Mouse (Mus musculus) ES-Bruce4 (cell line): ENCODE measurements at regions not wholly inside any gene's neighbourhood (a gene's known extent, or its start where the extent isn't known, plus 50 kb on each side); places are given as distances from the start of the nearest gene placed in this dataset.

Experiments used
- H3K27ac ChIP-seq: 2 replicates; pipeline ENCODE4 v1.5.1; 2012; ENCODE audit warnings: low read length, inconsistent platforms; ENCODE audit not compliant: insufficient read depth
- H3K27me3 ChIP-seq: 2 replicates; pipeline ENCODE4 v1.6.1; 2012; ENCODE audit warnings: mild to moderate bottlenecking, low read length, inconsistent platforms; ENCODE audit not compliant: control insufficient read depth, poor library complexity, insufficient read depth, severe bottlenecking
- H3K36me3 ChIP-seq: 2 replicates; pipeline ENCODE4 v1.6.1; 2012; ENCODE audit warnings: inconsistent platforms, mild to moderate bottlenecking, low read length, moderate library complexity; ENCODE audit not compliant: control insufficient read depth, poor library complexity, insufficient read depth, severe bottlenecking
- H3K4me1 ChIP-seq: one replicate; pipeline ENCODE4 v1.8.1; 2011; ENCODE audit warnings: low read length; ENCODE audit not compliant: control insufficient read depth, insufficient read depth
- H3K4me3 ChIP-seq: 2 replicates; pipeline ENCODE4 v1.5.1; 2011; ENCODE audit warnings: low read depth, mild to moderate bottlenecking, low read length
- H3K9ac ChIP-seq: 2 replicates; pipeline ENCODE4 v1.6.1; 2012; ENCODE audit warnings: low read depth, mild to moderate bottlenecking, inconsistent platforms; ENCODE audit not compliant: poor library complexity, severe bottlenecking
- H3K9me3 ChIP-seq: replicated peaks from 2 replicates; pipeline ENCODE4 v1.6.1; 2012; ENCODE audit warnings: mild to moderate bottlenecking, low read length, inconsistent platforms; ENCODE audit not compliant: control insufficient read depth, poor library complexity, insufficient read depth, severe bottlenecking
- CTCF ChIP-seq: IDR thresholded peaks from one replicate; pipeline ENCODE4 v1.8.1; 2011; ENCODE audit warnings: low read depth, low read length
- EP300 ChIP-seq: IDR thresholded peaks from 2 replicates; pipeline ENCODE4 v1.6.1; 2011; ENCODE audit warnings: low read depth, low read length; ENCODE audit not compliant: insufficient read depth
- POLR2A ChIP-seq: IDR thresholded peaks from one replicate; pipeline ENCODE4 v1.8.1; 2011; ENCODE audit warnings: low read length; ENCODE audit not compliant: insufficient read depth

GRCm38 (mm10) chr4:106162551-106162950, 153.5 kb upstream of the Usp24 start:
- Histone ChIP-seq H3K9ac (no peak overlapping the region), H3K27me3 (no peaks in the 10 kb centered on the region; the same call in 1 of the 2 replicates), H3K9me3 (no peaks in the 10 kb centered on the region), H3K4me1 (no peaks in the 10 kb centered on the region), H3K36me3 (no peaks in the 10 kb centered on the region), H3K4me3 (no peak overlapping the region), H3K27ac (no peak overlapping the region)
- TF ChIP-seq POLR2A: no peak
- TF ChIP-seq EP300: no peak
- no peak for TF ChIP-seq CTCF

GRCm38 (mm10) chr4:106163220-106163619, 152.8 kb upstream of the Usp24 start:
- Histone ChIP-seq H3K9me3 (no peaks in the 10 kb centered on the region), H3K27ac (no peak overlapping the region), H3K4me3 (no peak overlapping the region), H3K9ac (no peak overlapping the region), H3K27me3 (no peaks in the 10 kb centered on the region; the same call in 1 of the 2 replicates), H3K36me3 (no peaks in the 10 kb centered on the region), H3K4me1 (no peaks in the 10 kb centered on the region)
- no peak for TF ChIP-seq POLR2A
- TF ChIP-seq CTCF: no peak
- no peak for TF ChIP-seq EP300

GRCm38 (mm10) chr4:106167716-106168115, 148.3 kb upstream of the Usp24 start:
- H3K27ac ChIP-seq: no peak overlapping the region

GRCm38 (mm10) chr4:106168741-106169140, 147.3 kb upstream of the Usp24 start:
- Histone ChIP-seq H3K9me3 (no peaks in the 10 kb centered on the region), H3K4me3 (no peak overlapping the region), H3K4me1 (no peaks in the 10 kb centered on the region), H3K9ac (no peak overlapping the region), H3K27me3 (no peaks in the 10 kb centered on the region), H3K36me3 (no peaks in the 10 kb centered on the region), H3K27ac (no peak overlapping the region)
- TF ChIP-seq CTCF (no peak), POLR2A (no peak), EP300 (no peak)

More at GRCm38 (mm10) chr4:106167716-106168115, 148.3 kb upstream of the Usp24 start:
- Histone ChIP-seq H3K27me3 (no peaks in the 10 kb centered on the region), H3K4me1 (no peaks in the 10 kb centered on the region), H3K4me3 (no peak overlapping the region), H3K9me3 (no peaks in the 10 kb centered on the region), H3K9ac (no peak overlapping the region), H3K36me3 (no peaks in the 10 kb centered on the region)
- TF ChIP-seq POLR2A: no peak
- no peak for TF ChIP-seq CTCF
- TF ChIP-seq EP300: no peak

- Histone ChIP-seq H3K27ac (no peak overlapping the region), H3K27me3 (no peaks in the 10 kb centered on the region), H3K4me1 (no peaks in the 10 kb centered on the region), H3K9ac (no peak overlapping the region), H3K36me3 (no peaks in the 10 kb centered on the region), H3K9me3 (no peaks in the 10 kb centered on the region), H3K4me3 (no peak overlapping the region)
- TF ChIP-seq POLR2A: no peak
- TF ChIP-seq EP300: no peak
- no peak for TF ChIP-seq CTCF
These were observed 146.5 kb upstream of the Usp24 start for GRCm38 (mm10) chr4:106169466-106169865.

GRCm38 (mm10) chr4:106170731-106171130, 145.3 kb upstream of the Usp24 start:
- Histone ChIP-seq H3K4me3 (no peak overlapping the region), H3K4me1 (no peaks in the 10 kb centered on the region), H3K27ac (no peak overlapping the region), H3K27me3 (no peaks in the 10 kb centered on the region), H3K9me3 (no peaks in the 10 kb centered on the region), H3K9ac (no peak overlapping the region), H3K36me3 (no peaks in the 10 kb centered on the region)
- TF ChIP-seq EP300 (no peak), CTCF (no peak), POLR2A (no peak)
